In genomic region chr14:115077340-115077739, GRCm38 (mm10) we compare ENCODE assay signal across 33 mouse cellular contexts. TPM values are rescaled to one million over a fixed set of nuclear protein-coding genes. Genes with fewer than 3 reads are reported as not detected.
DNase-seq lines count a peak whose midpoint lies in the region; ATAC-seq lines count a peak whose summit lies in the region.
"Had no signal": no experiment of that assay in that cellular context is flagged by ENCODE, and none has a peak within 500 bp of the region (broad histone marks: within the 10 kb centered on the region; RNA-seq: fewer than 3 reads in every experiment).

No protein-coding gene starts in this region.

- H3K27ac ChIP-seq in hindbrain, embryonic 11.5 days (ENCODE audit: low read depth, low read length): no peak overlapping the region
- no peak overlapping the region for H3K27ac ChIP-seq in hindbrain, embryonic 16.5 days (ENCODE audit: low read depth, low read length)
- no peak overlapping the region for H3K27ac ChIP-seq in midbrain, embryonic 13.5 days
- H3K27ac ChIP-seq in midbrain, embryonic 15.5 days: no peak overlapping the region
- H3K27ac ChIP-seq: embryonic facial prominence, embryonic 10.5 days; embryonic facial prominence, embryonic 15.5 days; forebrain, embryonic 13.5 days; heart, embryonic 10.5 days; heart, embryonic 15.5 days; limb, embryonic 15.5 days; liver, embryonic 14.5 days; macrophage had no signal

- WGBS in hindbrain, embryonic 11.5 days: 51% methylated on average over 9 of the region's 9 CpGs
- WGBS in hindbrain, embryonic 16.5 days: 28% methylated on average over 9 of the region's 9 CpGs
- WGBS in midbrain, embryonic 13.5 days: 50% methylated on average over 9 of the region's 9 CpGs
- WGBS in midbrain, embryonic 15.5 days: 46% methylated on average over 9 of the region's 9 CpGs

- ATAC-seq in hindbrain, embryonic 11.5 days (ENCODE audit: low FRiP score): peak; percentile 63
- no peak for ATAC-seq in hindbrain, embryonic 16.5 days
- ATAC-seq in midbrain, embryonic 13.5 days: no peak
- no peak for ATAC-seq in midbrain, embryonic 15.5 days (replicated peaks)
- ATAC-seq: forebrain, embryonic 13.5 days; intestine, postnatal 0 days; Patski had no signal

- H3K4me3 ChIP-seq in hindbrain, embryonic 11.5 days (ENCODE audit: low read depth, low read length): no peak overlapping the region
- H3K4me3 ChIP-seq in hindbrain, embryonic 16.5 days (ENCODE audit: low read length): no peak overlapping the region
- no peak overlapping the region for H3K4me3 ChIP-seq in midbrain, embryonic 13.5 days (replicated peaks)
- no peak overlapping the region for H3K4me3 ChIP-seq in midbrain, embryonic 15.5 days
- H3K4me3 ChIP-seq: embryonic facial prominence, embryonic 10.5 days; embryonic facial prominence, embryonic 15.5 days; forebrain, embryonic 13.5 days; heart, embryonic 10.5 days; heart, embryonic 15.5 days; limb, embryonic 10.5 days; limb, embryonic 15.5 days; myocyte had no signal

- no peak overlapping the region for H3K9ac ChIP-seq in hindbrain, embryonic 11.5 days (ENCODE audit: low read depth, low read length)
- H3K9ac ChIP-seq in hindbrain, embryonic 16.5 days (ENCODE audit: low read depth, low read length): no peak overlapping the region
- H3K9ac ChIP-seq in midbrain, embryonic 13.5 days (replicated peaks): no peak overlapping the region
- no peak overlapping the region for H3K9ac ChIP-seq in midbrain, embryonic 15.5 days
- H3K9ac ChIP-seq: embryonic facial prominence, embryonic 15.5 days; forebrain, embryonic 13.5 days; heart, embryonic 15.5 days; limb, embryonic 15.5 days; liver, embryonic 14.5 days had no signal

- peak; percentile 32 for DNase-seq in hindbrain, embryonic 11.5 days (ENCODE audit: low spot score)
- peak; percentile 41 for DNase-seq in embryo, embryonic 10.5 days (ENCODE audit: low spot score)
- DNase-seq in retina, embryonic 14.5 days (ENCODE audit: low spot score): peak; percentile 32
- DNase-seq in urinary bladder, adult 18-20 months (ENCODE audit: low spot score in 2 of 2): no peak
- DNase-seq: adrenal gland, postnatal 10 days; B cell, adult 2 months; cerebellum, adult 8-10 months; cerebellum, postnatal 25 days; gastrocnemius, postnatal 14 days; heart, postnatal 36 days; kidney, adult 9 months; kidney, postnatal 10 days; layer of hippocampus, postnatal 36 days; lung, adult 2 months; lung, postnatal 10 days; thymus, adult 2 months; thymus, postnatal 36 days had no signal

- no peaks in the 10 kb centered on the region for H3K4me1 ChIP-seq in hindbrain, embryonic 11.5 days (replicated peaks; ENCODE audit: control insufficient read depth, insufficient read depth, low read length)
- H3K4me1 ChIP-seq in hindbrain, embryonic 16.5 days (ENCODE audit: control insufficient read depth, insufficient read depth, low read depth, low read length): no peaks in the 10 kb centered on the region
- 0 out of 2 replicates have a peak, but pooled peaks cover 7% of the 10 kb centered on the region for H3K4me1 ChIP-seq in midbrain, embryonic 13.5 days (replicated peaks)
- no peaks in the 10 kb centered on the region for H3K4me1 ChIP-seq in midbrain, embryonic 15.5 days
- H3K4me1 ChIP-seq: embryonic facial prominence, embryonic 10.5 days; embryonic facial prominence, embryonic 15.5 days; heart, embryonic 10.5 days; heart, embryonic 15.5 days; limb, embryonic 15.5 days had no signal

- H3K9me3 ChIP-seq in hindbrain, embryonic 11.5 days (ENCODE audit: control insufficient read depth, low read length): no peaks in the 10 kb centered on the region
- no peaks in the 10 kb centered on the region for H3K9me3 ChIP-seq in hindbrain, embryonic 16.5 days (ENCODE audit: control insufficient read depth, low read length)
- H3K9me3 ChIP-seq in midbrain, embryonic 13.5 days: no peaks in the 10 kb centered on the region
- H3K9me3 ChIP-seq in midbrain, embryonic 15.5 days: no peaks in the 10 kb centered on the region
- H3K9me3 ChIP-seq: embryonic facial prominence, embryonic 10.5 days; embryonic facial prominence, embryonic 15.5 days; forebrain, embryonic 13.5 days; heart, embryonic 10.5 days; heart, embryonic 15.5 days; limb, embryonic 10.5 days; limb, embryonic 15.5 days had no signal

- H3K36me3 ChIP-seq in hindbrain, embryonic 11.5 days (ENCODE audit: control insufficient read depth, insufficient read depth, low read length): no peaks in the 10 kb centered on the region
- H3K36me3 ChIP-seq in hindbrain, embryonic 16.5 days (ENCODE audit: control insufficient read depth, insufficient read depth, low read length): no peaks in the 10 kb centered on the region
- no peaks in the 10 kb centered on the region for H3K36me3 ChIP-seq in midbrain, embryonic 13.5 days
- no peaks in the 10 kb centered on the region for H3K36me3 ChIP-seq in midbrain, embryonic 15.5 days (replicated peaks)
- H3K36me3 ChIP-seq: embryonic facial prominence, embryonic 10.5 days; embryonic facial prominence, embryonic 15.5 days; heart, embryonic 10.5 days; heart, embryonic 15.5 days; limb, embryonic 10.5 days; limb, embryonic 15.5 days had no signal

- no peak overlapping the region for H3K4me2 ChIP-seq in hindbrain, embryonic 11.5 days (replicated peaks; ENCODE audit: low read depth, low read length)
- no peak overlapping the region for H3K4me2 ChIP-seq in hindbrain, embryonic 16.5 days (ENCODE audit: low read length)
- H3K4me2 ChIP-seq in midbrain, embryonic 13.5 days (replicated peaks): 0 out of 2 replicates have a peak overlapping the region, but pooled peaks have one; percentile 19
- H3K4me2 ChIP-seq in midbrain, embryonic 15.5 days: no peak overlapping the region
- H3K4me2 ChIP-seq: embryonic facial prominence, embryonic 15.5 days; forebrain, embryonic 13.5 days; heart, embryonic 15.5 days; limb, embryonic 15.5 days had no signal

- no peaks in the 10 kb centered on the region for H3K27me3 ChIP-seq in hindbrain, embryonic 11.5 days (ENCODE audit: control insufficient read depth, insufficient read depth, low read length)
- H3K27me3 ChIP-seq in hindbrain, embryonic 16.5 days (replicated peaks; ENCODE audit: control insufficient read depth, insufficient read depth, low read length): no peaks in the 10 kb centered on the region
- no peaks in the 10 kb centered on the region for H3K27me3 ChIP-seq in midbrain, embryonic 13.5 days
- H3K27me3 ChIP-seq in midbrain, embryonic 15.5 days (replicated peaks): no peaks in the 10 kb centered on the region
- H3K27me3 ChIP-seq: embryonic facial prominence, embryonic 15.5 days; forebrain, embryonic 13.5 days; heart, embryonic 15.5 days; limb, embryonic 15.5 days had no signal

RNA-seq across cellular contexts. Expression of gene Gpc5, which starts 14.7 kb away (rescaled TPM):
- polyA plus RNA-seq in hindbrain, embryonic 11.5 days (2014; fragmentation: Nextera tagmentation; extraction: Ambion mirVana): 0.45 and 0.73 TPM in 2 replicates
- 12.5 and 15.4 TPM in 2 replicates for polyA plus RNA-seq in hindbrain, embryonic 16.5 days (2015; fragmentation: Nextera tagmentation; extraction: Ambion mirVana)
- polyA plus RNA-seq in midbrain, embryonic 13.5 days (2015; fragmentation: Nextera tagmentation; extraction: Ambion mirVana): 2.1 and 2.6 TPM in 2 replicates
- polyA plus RNA-seq in midbrain, embryonic 15.5 days (2015; fragmentation: Nextera tagmentation; extraction: Ambion mirVana): 5.4 and 7.2 TPM in 2 replicates
- polyA plus RNA-seq: large intestine, adult 2 months; macrophage; myocyte had no signal

Comparison
In these comparisons a context has a peak if more than half of its experiments do, and no peak if none do; other contexts are left out.
1. DNase-seq: peak in hindbrain, embryonic 11.5 days (single experiment), embryo, embryonic 10.5 days (single experiment) and retina, embryonic 14.5 days (single experiment); none in urinary bladder, adult 18-20 months (0 of 2).